Mouse (Mus musculus) heart, postnatal 25 days (tissue): ENCODE measurements around the gene Drd3. TPM values are rescaled to one million over a fixed set of nuclear protein-coding genes. Genes with fewer than 3 reads are reported as not detected.

Experiments
- DNase-seq: peaks from one replicate; pipeline ENCODE4 v3.0.0; 2022; ENCODE audit warnings: low spot score
- intact Hi-C: fragments of 180-260 bp; cut with DNase I; formaldehyde crosslinking; loops from one replicate; pipeline ENCODE4 v1.15.1; 2025
- total RNA-seq, 2 experiments: library from RNA; stranded (reverse); gene quantifications; 2 replicates each; pipeline ENCODE4 v1.2.3; 2021

Drd3 gene
- total RNA-seq, 2 experiments from 2014 or later, result not detected

DNA sequence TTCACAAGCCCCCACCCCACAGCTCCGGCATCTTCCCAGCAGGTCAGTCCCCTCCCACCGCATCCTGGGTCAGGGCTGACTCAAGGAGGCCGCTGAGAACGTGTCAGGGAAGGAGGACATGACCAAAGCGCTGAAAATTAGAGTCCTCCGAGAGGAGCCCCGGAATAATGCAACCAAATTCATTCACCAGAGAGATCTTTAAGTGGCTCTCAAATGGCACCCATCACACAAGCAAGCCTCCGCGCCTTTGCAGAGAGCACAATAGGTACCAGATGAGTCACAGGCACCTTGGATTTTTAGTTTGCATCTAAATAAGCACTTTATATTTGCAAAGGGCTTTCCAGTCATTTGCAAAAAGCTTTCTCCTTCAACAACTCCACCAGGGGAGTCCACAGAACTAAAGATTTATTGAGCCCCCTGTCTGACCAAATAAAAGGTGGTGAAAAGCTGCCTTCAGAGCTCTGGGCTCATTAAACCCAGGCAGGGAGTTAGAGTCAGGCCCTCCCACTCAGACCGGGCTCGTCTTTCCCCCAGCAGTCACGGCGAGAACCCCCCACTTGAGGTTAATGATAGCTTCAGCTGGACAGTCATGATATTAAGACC lies 46.4 kb downstream of the Drd3 start:
- no peak for DNase-seq
- intact Hi-C loops, result loop anchor here (5.0 to 10.0 kb wide), 2 partner anchors 963 to 1525 kb away; no protein-coding TSS in a partner anchor

GRCm38 (mm10) chr16:43801137-43801536 lies 47.3 kb downstream of the Drd3 start:
- intact Hi-C loops, result loop anchor here (5.0 to 10.0 kb wide), 2 partner anchors 964 to 1526 kb away; no protein-coding TSS in a partner anchor
- DNase-seq, result no peak

- intact Hi-C loops, result loop anchor here (5.0 to 10.0 kb wide), 2 partner anchors 965 to 1527 kb away; no protein-coding TSS in a partner anchor
- DNase-seq, result peak; percentile 75
Measured at GRCm38 (mm10) chr16:43801791-43802307, 48.0 kb downstream of the Drd3 start.

DNA sequence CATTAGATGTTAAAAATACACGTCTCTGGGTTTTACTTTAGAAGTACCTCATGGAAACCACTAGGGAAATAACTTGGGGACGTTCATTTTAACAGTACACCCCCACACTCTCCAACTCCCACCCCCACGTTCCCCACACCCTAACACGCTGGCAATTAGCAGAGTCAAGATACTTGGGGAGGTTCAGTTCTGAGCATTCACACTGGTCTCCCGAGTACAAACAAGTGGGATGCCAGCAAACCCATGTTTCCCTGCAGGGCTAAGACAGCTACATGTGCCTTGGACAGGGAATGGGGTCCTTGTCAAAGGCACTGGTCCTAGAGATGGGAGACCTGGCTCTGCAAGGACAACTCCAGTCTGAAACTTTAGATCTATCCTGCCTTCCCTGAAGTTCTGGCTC lies 48.6 kb downstream of the Drd3 start:
- intact Hi-C loops, result loop anchor here (5.0 to 10.0 kb wide), 2 partner anchors 965 to 1528 kb away; no protein-coding TSS in a partner anchor
- no peak for DNase-seq

- intact Hi-C loops, result loop anchor here (5.0 to 10.0 kb wide), 2 partner anchors 967 to 1530 kb away; no protein-coding TSS in a partner anchor
Measured at GRCm38 (mm10) chr16:43804364-43804763, 50.5 kb downstream of the Drd3 start.

GRCm38 (mm10) chr16:43807048-43807447 lies 53.2 kb downstream of the Drd3 start:
- DNase-seq, result no peak
- intact Hi-C loops, result loop anchor here (10.0 kb wide), 1 partner anchor 1532 kb away; no protein-coding TSS in a partner anchor

More at GRCm38 (mm10) chr16:43804364-43804763, 50.5 kb downstream of the Drd3 start:
- no peak for DNase-seq

GRCm38 (mm10) chr16:43809429-43809828 lies 55.6 kb downstream of the Drd3 start:
- intact Hi-C loops, result loop anchor here (10.0 kb wide), 1 partner anchor 1535 kb away; no protein-coding TSS in a partner anchor
- no peak for DNase-seq

DNA sequence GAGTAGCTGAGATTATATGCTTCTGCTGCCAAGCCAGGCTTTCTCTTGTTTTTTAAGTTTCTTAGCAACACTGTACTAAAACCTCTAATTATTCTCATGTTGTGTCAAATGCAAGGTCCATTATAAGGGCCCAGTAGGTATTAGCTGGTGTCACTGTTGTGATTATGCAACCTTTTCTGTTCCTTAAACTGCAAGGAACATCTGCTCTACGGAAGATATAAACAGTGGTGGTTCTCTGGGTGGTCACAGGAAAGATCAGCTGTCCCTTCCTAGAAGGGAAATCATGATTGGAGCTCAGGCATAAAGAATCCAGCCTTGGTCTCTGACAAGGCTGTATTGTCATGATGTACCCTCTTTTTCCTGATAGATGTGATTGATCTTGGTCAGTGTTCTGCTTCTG lies 57.6 kb downstream of the Drd3 start:
- DNase-seq, result no peak
- intact Hi-C loops, result no loop called here

- intact Hi-C loops, result no loop called here
- no peak for DNase-seq
Measured at GRCm38 (mm10) chr16:43814644-43815043, 60.8 kb downstream of the Drd3 start.

DNA sequence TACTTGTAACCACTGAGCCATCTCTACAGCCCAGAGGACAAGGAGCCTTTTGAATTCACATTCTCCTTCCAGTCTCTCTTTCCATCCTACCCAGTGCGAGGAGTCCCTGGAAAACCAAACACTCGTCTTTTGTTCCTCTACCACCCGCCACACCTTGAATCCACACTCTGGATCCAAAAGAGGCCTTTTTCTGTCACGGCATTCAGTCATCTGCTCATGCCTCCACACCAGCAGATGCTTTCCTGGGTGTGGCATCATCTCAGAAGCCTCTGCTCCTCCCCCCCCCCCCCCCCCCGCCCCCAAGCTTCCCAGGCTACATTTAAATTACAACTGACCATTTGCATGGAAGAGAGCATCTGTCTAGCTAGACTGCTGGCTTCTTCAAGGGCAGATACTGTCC lies 62.5 kb downstream of the Drd3 start:
- intact Hi-C loops, result no loop called here
- no peak for DNase-seq

- intact Hi-C loops, result no loop called here
- no peak for DNase-seq
Measured at GRCm38 (mm10) chr16:43818404-43818803, 64.6 kb downstream of the Drd3 start.

DNA sequence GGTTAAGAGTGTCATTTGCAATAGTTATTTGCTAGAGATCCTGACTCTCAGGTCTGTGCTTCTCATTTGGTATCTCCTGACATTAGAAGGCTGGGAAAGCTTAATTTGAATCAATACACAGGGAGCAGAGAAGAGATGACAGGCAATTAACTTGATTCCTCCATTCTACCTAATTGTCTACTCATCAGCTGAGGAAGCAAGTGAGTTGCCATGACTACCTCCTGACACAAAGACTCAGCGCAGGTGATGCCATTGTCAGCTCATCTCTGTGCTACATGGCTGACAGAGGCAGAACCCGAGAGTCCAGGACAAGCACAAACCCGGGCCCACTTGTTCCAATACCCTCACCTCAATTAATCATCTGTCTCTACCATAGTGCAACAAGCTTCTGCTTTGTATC lies 73.7 kb downstream of the Drd3 start:
- DNase-seq, result no peak
- intact Hi-C loops, result no loop called here

GRCm38 (mm10) chr16:43831957-43832356 lies 78.1 kb downstream of the Drd3 start:
- DNase-seq, result no peak
- intact Hi-C loops, result no loop called here

GRCm38 (mm10) chr16:43841236-43841635 lies 87.4 kb downstream of the Drd3 start:
- intact Hi-C loops, result no loop called here
- DNase-seq, result no peak

DNA sequence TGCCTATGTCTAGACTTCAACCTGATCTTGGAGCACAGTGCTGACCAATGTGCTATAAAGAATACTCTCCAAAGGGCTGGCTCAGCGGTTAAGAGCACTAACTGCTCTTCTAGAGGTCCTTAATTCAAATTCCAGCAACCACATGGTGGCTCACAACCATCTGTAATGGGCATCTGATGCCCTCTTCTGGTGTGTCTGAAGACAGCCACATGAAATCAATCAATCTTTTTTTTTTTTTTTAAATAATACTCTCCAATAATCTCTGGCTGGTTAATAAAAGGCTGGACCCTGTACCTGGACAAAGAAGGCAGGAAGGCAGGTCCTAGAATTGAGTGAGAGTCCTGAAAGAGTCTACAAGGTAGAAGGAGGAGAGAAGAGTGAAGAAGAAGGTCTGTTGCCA lies 96.0 kb downstream of the Drd3 start:
- DNase-seq, result no peak
- intact Hi-C loops, result no loop called here

GRCm38 (mm10) chr16:43858941-43859476 lies 105.2 kb downstream of the Drd3 start:
- intact Hi-C loops, result no loop called here
- no peak for DNase-seq

- intact Hi-C loops, result no loop called here
- DNase-seq, result no peak
Measured at GRCm38 (mm10) chr16:43860624-43861023, 106.8 kb downstream of the Drd3 start.

DNA sequence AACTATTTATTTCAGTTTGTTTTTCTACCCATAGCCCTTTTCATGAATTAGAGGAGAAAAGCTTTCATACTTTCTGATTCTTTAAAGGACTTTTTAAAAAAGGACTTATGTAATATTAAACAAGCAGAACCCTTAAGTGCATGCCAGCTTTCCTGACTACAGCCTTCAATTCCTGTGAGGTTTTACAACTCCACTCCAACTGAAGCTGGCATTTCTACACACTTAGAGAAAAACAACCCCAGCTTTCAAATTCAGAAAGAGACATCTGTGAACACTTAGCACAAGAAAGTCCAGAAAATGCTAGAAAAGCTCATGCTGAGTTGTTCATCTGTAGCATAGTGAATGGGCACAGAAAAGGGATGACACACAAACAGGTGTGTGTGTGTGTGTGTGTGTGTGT lies 116.0 kb downstream of the Drd3 start:
- intact Hi-C loops, result no loop called here
- DNase-seq, result no peak

GRCm38 (mm10) chr16:43871419-43871818 lies 117.6 kb downstream of the Drd3 start:
- DNase-seq, result no peak
- intact Hi-C loops, result no loop called here
